Mouse (Mus musculus): ENCODE results near the gene Hoxc11. TPM values are rescaled to one million over a fixed set of nuclear protein-coding genes. Genes with fewer than 3 reads are reported as not detected.

Gene Hoxc11
- polyA plus RNA-seq, 1 experiment from 2014 or later: 1.8 TPM

GRCm38 (mm10) chr15:102975034-102975433 lies 20.8 kb downstream of the Hoxc11 start:
- Histone ChIP-seq H3K4me3 (replicated peaks; ENCODE audit: low read depth, low read length) (peak overlapping the region; percentile 51), H3K4me1 (replicated peaks; ENCODE audit: insufficient read depth, low read length) (peaks cover 25% of the 10 kb centered on the region), H3K9me3 (replicated peaks; ENCODE audit: low read length) (no peaks in the 10 kb centered on the region), H3K27ac (peak overlapping the region; percentile 91), H3K36me3 (ENCODE audit: insufficient read depth, low read length) (no peaks in the 10 kb centered on the region), H3K4me2 (ENCODE audit: low read length) (peak overlapping the region; percentile 90), H3K27me3 (ENCODE audit: insufficient read depth, low read length) (no peaks in the 10 kb centered on the region), H3K9ac (ENCODE audit: low read depth, low read length) (peak overlapping the region; percentile 83)
- no peak for DNase-seq (ENCODE audit: low spot score)
- ATAC-seq (replicated peaks; ENCODE audit: low FRiP score, low read depth): no peak
- 18% methylated on average over 7 of the region's 7 CpGs for WGBS
- no peak for TF ChIP-seq CTCF (IDR thresholded peaks at IDR 0.05; ENCODE audit: low read depth)

- WGBS: 1% methylated on average over 21 of the region's 21 CpGs
- H3K27me3 ChIP-seq (ENCODE audit: insufficient read depth, low read length): no peaks in the 10 kb centered on the region
- peaks cover 21% of the 10 kb centered on the region for H3K4me1 ChIP-seq (replicated peaks; ENCODE audit: insufficient read depth, low read length)
- H3K9ac ChIP-seq (ENCODE audit: low read depth, low read length): peak overlapping the region; percentile 83
- no peaks in the 10 kb centered on the region for H3K9me3 ChIP-seq (replicated peaks; ENCODE audit: low read length)
- no peaks in the 10 kb centered on the region for H3K36me3 ChIP-seq (ENCODE audit: insufficient read depth, low read length)
- no peak for TF ChIP-seq CTCF (IDR thresholded peaks at IDR 0.05; ENCODE audit: low read depth)
- peak; percentile 50; the same call in 1 of the 2 replicates for ATAC-seq (replicated peaks; ENCODE audit: low FRiP score, low read depth)
- peak overlapping the region; percentile 51 for H3K4me3 ChIP-seq (replicated peaks; ENCODE audit: low read depth, low read length)
- peak overlapping the region; percentile 90 for H3K4me2 ChIP-seq (ENCODE audit: low read length)
- H3K27ac ChIP-seq: peak overlapping the region; percentile 91
- DNase-seq (ENCODE audit: low spot score): no peak
Observed at GRCm38 (mm10) chr15:102975688-102976111, 21.5 kb downstream of the Hoxc11 start.

- peaks cover 21% of the 10 kb centered on the region for H3K4me1 ChIP-seq (replicated peaks; ENCODE audit: insufficient read depth, low read length)
- H3K27ac ChIP-seq: peak within 1 kb of the TSS; percentile 91
- peak within 1 kb of the TSS; percentile 51 for H3K4me3 ChIP-seq (replicated peaks; ENCODE audit: low read depth, low read length)
- H3K36me3 ChIP-seq (ENCODE audit: insufficient read depth, low read length): no peaks in the 10 kb centered on the region
- H3K9ac ChIP-seq (ENCODE audit: low read depth, low read length): peak within 1 kb of the TSS; percentile 83
- ATAC-seq (replicated peaks; ENCODE audit: low FRiP score, low read depth) (no peak), DNase-seq (ENCODE audit: low spot score) (no peak)
- WGBS: 2% methylated on average over 10 of the region's 20 CpGs
- H3K4me2 ChIP-seq (ENCODE audit: low read length): peak within 1 kb of the TSS; percentile 90
- H3K9me3 ChIP-seq (replicated peaks; ENCODE audit: low read length): no peaks in the 10 kb centered on the region
- no peaks in the 10 kb centered on the region for H3K27me3 ChIP-seq (ENCODE audit: insufficient read depth, low read length)
- TF ChIP-seq CTCF (IDR thresholded peaks at IDR 0.05; ENCODE audit: low read depth): no peak
Observed at GRCm38 (mm10) chr15:102976171-102976570, 21.9 kb downstream of the Hoxc11 start, which contains the start of gene Hoxc9. Gene Hoxc9 (plus strand): TSS chr15:102976439.

- H3K9me3 ChIP-seq (replicated peaks; ENCODE audit: low read length): no peaks in the 10 kb centered on the region
- H3K27me3 ChIP-seq (ENCODE audit: insufficient read depth, low read length): no peaks in the 10 kb centered on the region
- H3K9ac ChIP-seq (ENCODE audit: low read depth, low read length): peak overlapping the region; percentile 83
- peak overlapping the region; percentile 51 for H3K4me3 ChIP-seq (replicated peaks; ENCODE audit: low read depth, low read length)
- ATAC-seq (replicated peaks; ENCODE audit: low FRiP score, low read depth) (no peak), DNase-seq (ENCODE audit: low spot score) (no peak)
- under 1% methylated on average over 37 of the region's 37 CpGs for WGBS
- H3K27ac ChIP-seq: peak overlapping the region; percentile 91
- no peaks in the 10 kb centered on the region for H3K36me3 ChIP-seq (ENCODE audit: insufficient read depth, low read length)
- peaks cover 17% of the 10 kb centered on the region for H3K4me1 ChIP-seq (replicated peaks; ENCODE audit: insufficient read depth, low read length)
- peak overlapping the region; percentile 90 for H3K4me2 ChIP-seq (ENCODE audit: low read length)
- no peak for TF ChIP-seq CTCF (IDR thresholded peaks at IDR 0.05; ENCODE audit: low read depth)
Observed at GRCm38 (mm10) chr15:102976631-102977422, 22.6 kb downstream of the Hoxc11 start.

GRCm38 (mm10) chr15:102977423-102977974 lies 23.3 kb downstream of the Hoxc11 start:
- Histone ChIP-seq H3K4me3 (replicated peaks; ENCODE audit: low read depth, low read length) (peak overlapping the region; percentile 51), H3K27me3 (ENCODE audit: insufficient read depth, low read length) (no peaks in the 10 kb centered on the region), H3K9me3 (replicated peaks; ENCODE audit: low read length) (no peaks in the 10 kb centered on the region), H3K9ac (ENCODE audit: low read depth, low read length) (peak overlapping the region; percentile 83), H3K27ac (peak overlapping the region; percentile 91), H3K4me1 (replicated peaks; ENCODE audit: insufficient read depth, low read length) (peaks cover 16% of the 10 kb centered on the region), H3K4me2 (ENCODE audit: low read length) (peak overlapping the region; percentile 90), H3K36me3 (ENCODE audit: insufficient read depth, low read length) (no peaks in the 10 kb centered on the region)
- ATAC-seq (replicated peaks; ENCODE audit: low FRiP score, low read depth): no peak
- no peak for TF ChIP-seq CTCF (IDR thresholded peaks at IDR 0.05; ENCODE audit: low read depth)
- 2% methylated on average over 16 of the region's 16 CpGs for WGBS
- DNase-seq (ENCODE audit: low spot score): no peak

- no peaks in the 10 kb centered on the region for H3K36me3 ChIP-seq (ENCODE audit: insufficient read depth, low read length)
- 6% methylated on average over 13 of the region's 13 CpGs for WGBS
- peak overlapping the region; percentile 51 for H3K4me3 ChIP-seq (replicated peaks; ENCODE audit: low read depth, low read length)
- no peak for TF ChIP-seq CTCF (IDR thresholded peaks at IDR 0.05; ENCODE audit: low read depth)
- DNase-seq (ENCODE audit: low spot score) (no peak), ATAC-seq (replicated peaks; ENCODE audit: low FRiP score, low read depth) (no peak)
- peak overlapping the region; percentile 91 for H3K27ac ChIP-seq
- H3K9ac ChIP-seq (ENCODE audit: low read depth, low read length): peak overlapping the region; percentile 83
- peak overlapping the region; percentile 90 for H3K4me2 ChIP-seq (ENCODE audit: low read length)
- no peaks in the 10 kb centered on the region for H3K9me3 ChIP-seq (replicated peaks; ENCODE audit: low read length)
- H3K27me3 ChIP-seq (ENCODE audit: insufficient read depth, low read length): no peaks in the 10 kb centered on the region
- peaks cover 14% of the 10 kb centered on the region for H3K4me1 ChIP-seq (replicated peaks; ENCODE audit: insufficient read depth, low read length)
Observed at GRCm38 (mm10) chr15:102978615-102979515, 24.6 kb downstream of the Hoxc11 start.

All from kidney, postnatal 0 days (tissue).